Mouse (Mus musculus) G1E (cell line): ENCODE measurements around the gene Pign. TPM values are rescaled to one million over a fixed set of nuclear protein-coding genes. Genes with fewer than 3 reads are reported as not detected.

Source experiments
- ATAC-seq: 2 replicates; pipeline ENCODE4 v1.8.0; 2016; ENCODE audit warnings: mild to moderate bottlenecking; ENCODE audit not compliant: insufficient number of reproducible peaks, poor library complexity, low FRiP score, severe bottlenecking; ENCODE audit errors: extremely low read depth
- DNase-seq: peaks from one replicate; pipeline ENCODE4 v3.0.0; 2012; ENCODE audit warnings: low spot score
- H3K27me3 ChIP-seq: 2 replicates; pipeline ENCODE4 v1.6.1; 2012; ENCODE audit warnings: mild to moderate bottlenecking, low read length, inconsistent platforms; ENCODE audit not compliant: insufficient read depth
- H3K36me3 ChIP-seq: replicated peaks from 2 replicates; pipeline ENCODE3; 2012; ENCODE audit warnings: mild to moderate bottlenecking, inconsistent platforms
- H3K4me1 ChIP-seq: 2 replicates; pipeline ENCODE4 v1.6.1; 2012; ENCODE audit warnings: low read depth, low read length, inconsistent platforms, mixed read lengths; ENCODE audit not compliant: insufficient read depth
- H3K4me3 ChIP-seq: 2 replicates; pipeline ENCODE4 v1.5.1; 2012; ENCODE audit warnings: low read depth, mild to moderate bottlenecking, inconsistent platforms, low read length, moderate library complexity, mixed read lengths
- H3K9me3 ChIP-seq: replicated peaks from 2 replicates; pipeline ENCODE4 v1.6.1; 2012; ENCODE audit warnings: inconsistent platforms
- CTCF ChIP-seq: IDR thresholded peaks from 2 replicates; pipeline ENCODE4 v1.5.1; 2012; ENCODE audit warnings: low read depth, low read length, inconsistent platforms, mixed read lengths
- GATA1 ChIP-seq: IDR thresholded peaks from 2 replicates; pipeline ENCODE4 v1.6.1; 2012; ENCODE audit warnings: borderline replicate concordance, low read length, inconsistent platforms, mixed read lengths
- GATA2 ChIP-seq: IDR thresholded peaks from 2 replicates; pipeline ENCODE4 v1.6.1; 2012; ENCODE audit warnings: low read depth, low read length, inconsistent platforms, borderline replicate concordance
- POLR2AphosphoS5 ChIP-seq: IDR thresholded peaks from 2 replicates; pipeline ENCODE4 v1.6.1; 2012; ENCODE audit warnings: low read depth, low read length, inconsistent platforms; ENCODE audit not compliant: insufficient replicate concordance
- TAL1 ChIP-seq: conservative IDR thresholded peaks from 2 replicates; pipeline ENCODE4 v1.6.1; 2012; ENCODE audit warnings: low read depth, low read length, inconsistent platforms, mixed read lengths
- polyA plus RNA-seq: library from polyadenylated mRNA; stranded (reverse); fragments of >175 nt; gene quantifications from 2 replicates; pipeline ENCODE4 v1.2.3, GENCODE M21; 2012
- total RNA-seq, 2 experiments: library from RNA; stranded (forward) in 1 of 2; stranded (reverse) in 1 of 2; fragments of 200-1000 nt in 1 of 2; fragments of >200 nt in 1 of 2; fragmentation: Nextera tagmentation in 1 of 2; gene quantifications; 2 replicates each; pipeline ENCODE4 v1.2.3; 2014 to 2017

Gene Pign
- total RNA-seq (2014; fragmentation: Nextera tagmentation) (52.2 and 54.8 TPM in 2 replicates), total RNA-seq (2017) (53.4 TPM in 2 replicates), polyA plus RNA-seq (15.1 and 26.1 TPM in 2 replicates)

DNA sequence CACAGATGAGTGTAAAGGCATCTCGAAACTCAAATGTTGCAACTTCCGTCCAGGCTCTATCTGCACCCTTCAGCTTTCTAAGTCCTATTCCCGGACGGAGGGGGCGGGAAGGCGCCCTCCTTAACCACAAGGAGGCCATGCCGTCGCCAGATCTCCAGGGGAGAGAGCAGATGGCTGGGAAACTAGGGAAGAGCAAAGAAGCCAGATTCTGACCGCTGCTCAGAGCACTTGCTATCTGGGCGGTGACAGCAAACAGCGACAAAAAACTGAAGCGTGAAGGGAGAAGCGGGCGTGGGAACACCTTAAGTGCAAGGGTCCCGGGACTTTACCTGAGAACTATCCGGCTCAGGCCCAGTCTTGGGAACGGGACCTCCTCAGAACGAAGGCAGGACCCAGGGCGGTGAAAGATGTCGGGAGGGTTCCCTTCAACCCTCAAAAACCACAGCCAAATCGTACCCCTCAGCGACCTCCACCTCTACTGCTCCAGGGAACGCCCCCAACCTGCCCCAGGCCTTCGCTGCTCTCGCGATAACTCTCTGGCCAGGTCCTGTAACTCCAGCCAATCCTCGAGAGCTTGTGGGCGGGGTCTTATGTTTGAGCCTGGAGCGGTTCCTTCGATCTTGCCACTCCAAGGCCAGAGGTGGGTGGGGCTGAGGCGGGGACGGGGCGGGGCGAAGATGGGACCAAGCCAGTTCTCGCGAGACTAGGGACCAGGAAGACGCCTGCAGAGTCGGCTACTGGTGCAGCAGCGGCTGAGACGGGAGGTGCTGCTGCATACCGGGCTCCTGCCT, at the start of gene Pign, which contains the start of gene Relch:
Gene Pign (minus strand): TSS at position 507 of the 791 bp plus-strand sequence.
Gene Relch (plus strand): TSS at position 691 of the 791 bp plus-strand sequence.
- Histone ChIP-seq H3K9me3 (no peaks in the 10 kb centered on the region), H3K4me3 (peak within 1 kb of the TSS; percentile 100), H3K36me3 (peaks cover 21% of the 10 kb centered on the region), H3K27me3 (no peaks in the 10 kb centered on the region), H3K4me1 (peaks cover 33% of the 10 kb centered on the region)
- DNase-seq (peak; percentile 98), ATAC-seq (peak; percentile 94)
- TF ChIP-seq GATA2 = no peak
- no peak for TF ChIP-seq GATA1
- no peak for TF ChIP-seq CTCF
- no peak for TF ChIP-seq POLR2AphosphoS5
- TF ChIP-seq TAL1 = 0 out of 2 replicates have a peak, but pooled peaks have one; percentile 9

DNA sequence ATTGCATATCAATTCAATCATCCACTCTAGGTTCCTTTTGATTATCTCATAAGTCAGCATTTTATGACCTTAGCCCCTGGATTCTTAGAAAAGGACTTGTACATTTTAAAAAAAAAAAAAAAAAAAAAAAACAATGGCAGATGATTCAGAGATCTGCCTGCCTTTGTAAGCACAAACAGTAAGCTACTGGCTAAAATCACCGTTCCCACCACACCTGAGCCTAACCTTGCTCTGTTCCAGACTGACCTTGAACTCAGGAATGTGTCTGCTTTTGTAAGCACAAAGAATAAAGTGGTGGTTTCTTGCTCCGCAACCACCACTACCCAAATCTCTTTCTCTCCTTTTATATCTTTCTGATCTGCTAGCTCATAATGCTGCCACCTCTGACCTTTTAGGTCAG, 49.3 kb upstream of the Pign start:
- no peaks in the 10 kb centered on the region for H3K9me3 ChIP-seq
- no peak for DNase-seq
- H3K27me3 ChIP-seq = no peaks in the 10 kb centered on the region
- H3K4me1 ChIP-seq = no peaks in the 10 kb centered on the region; the same call in 1 of the 2 replicates
- H3K4me3 ChIP-seq = no peak overlapping the region
- peaks cover 64% of the 10 kb centered on the region for H3K36me3 ChIP-seq
- no peak for ATAC-seq
- TF ChIP-seq POLR2AphosphoS5 (no peak), CTCF (no peak), GATA2 (no peak), TAL1 (no peak), GATA1 (no peak)

DNA sequence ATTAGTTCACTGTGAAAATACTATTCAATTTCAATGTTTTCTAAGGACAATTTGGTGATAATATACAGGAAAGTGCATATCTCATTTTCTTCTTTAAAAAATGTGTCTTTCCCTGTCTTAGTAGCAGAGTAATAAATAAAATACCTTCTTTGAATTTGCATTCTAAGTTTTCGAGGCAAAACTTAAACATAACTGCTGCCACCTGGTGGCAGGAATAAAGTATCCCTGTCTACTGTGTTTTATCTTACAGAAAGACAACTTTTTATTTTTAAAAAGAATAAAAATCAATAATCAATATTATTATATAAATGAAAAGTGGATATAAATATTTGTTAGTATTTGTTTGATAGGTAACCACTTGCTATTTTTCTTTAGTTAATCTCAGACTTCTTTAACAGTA, 47.8 kb upstream of the Pign start:
- DNase-seq (no peak), ATAC-seq (no peak)

DNA sequence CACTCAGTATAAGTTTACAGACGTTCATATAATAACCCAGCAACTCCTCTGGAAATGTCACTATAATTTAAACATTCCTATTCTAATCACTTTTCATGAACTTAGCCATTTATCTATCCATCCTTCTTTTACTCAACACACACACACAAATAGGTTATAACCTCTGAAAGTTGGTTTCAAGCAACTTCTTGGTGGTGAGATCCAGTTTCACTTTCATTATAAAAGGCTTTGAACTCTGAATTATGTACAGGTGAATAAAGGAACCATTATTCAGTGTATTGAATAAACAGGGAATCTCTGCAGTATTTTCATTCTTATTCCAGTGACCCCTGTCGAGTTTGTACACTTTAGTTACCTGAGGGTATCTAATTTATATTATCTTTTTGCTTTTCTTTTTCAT, 45.9 kb upstream of the Pign start:
- Histone ChIP-seq H3K36me3 (peaks cover 57% of the 10 kb centered on the region), H3K27me3 (no peaks in the 10 kb centered on the region), H3K4me3 (no peak overlapping the region), H3K9me3 (no peaks in the 10 kb centered on the region), H3K4me1 (no peaks in the 10 kb centered on the region; the same call in 1 of the 2 replicates)
- ATAC-seq = no peak
- DNase-seq = no peak
- TF ChIP-seq GATA1 = no peak
- TF ChIP-seq CTCF = no peak
- TF ChIP-seq GATA2 = no peak
- TF ChIP-seq POLR2AphosphoS5 = no peak
- no peak for TF ChIP-seq TAL1

More for the DNA sequence above, 47.8 kb upstream of the Pign start:
- TF ChIP-seq GATA1 = no peak
- no peak for TF ChIP-seq TAL1
- no peak for TF ChIP-seq GATA2
- no peak for TF ChIP-seq CTCF
- TF ChIP-seq POLR2AphosphoS5 = no peak
- no peaks in the 10 kb centered on the region for H3K27me3 ChIP-seq
- peaks cover 62% of the 10 kb centered on the region for H3K36me3 ChIP-seq
- no peaks in the 10 kb centered on the region for H3K9me3 ChIP-seq
- H3K4me3 ChIP-seq = no peak overlapping the region
- H3K4me1 ChIP-seq = no peaks in the 10 kb centered on the region; the same call in 1 of the 2 replicates

DNA sequence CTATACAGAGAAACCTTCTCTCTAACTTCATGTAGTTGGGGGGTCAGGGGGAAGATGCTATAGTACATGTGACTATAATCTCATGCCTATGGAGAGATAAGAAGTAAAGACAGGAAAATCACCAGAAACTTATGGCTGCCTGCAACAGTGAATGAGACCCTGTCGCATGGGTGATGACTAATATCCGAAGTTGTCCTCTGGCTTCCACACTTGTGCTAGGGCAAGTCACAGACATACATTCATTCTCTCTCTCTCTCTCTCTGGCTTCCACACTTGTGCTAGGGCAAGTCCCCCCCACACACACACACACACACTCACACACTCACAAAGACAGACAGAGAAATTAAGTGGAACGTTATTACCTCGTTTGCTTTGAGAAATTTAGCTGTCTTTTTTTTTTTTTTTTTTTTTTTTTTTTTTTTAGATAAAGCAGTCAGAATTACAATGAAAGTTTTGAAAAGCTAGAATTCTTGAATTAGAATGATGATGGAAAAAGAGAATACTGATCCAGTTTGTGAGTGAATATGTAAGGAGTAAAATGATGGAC, 37.6 kb upstream of the Pign start:
- peaks cover 37% of the 10 kb centered on the region for H3K36me3 ChIP-seq
- H3K4me1 ChIP-seq = no peaks in the 10 kb centered on the region
- TF ChIP-seq CTCF (no peak), POLR2AphosphoS5 (no peak), GATA2 (no peak), TAL1 (no peak), GATA1 (no peak)
- no peaks in the 10 kb centered on the region for H3K27me3 ChIP-seq
- no peaks in the 10 kb centered on the region for H3K9me3 ChIP-seq
- H3K4me3 ChIP-seq = no peak overlapping the region
- ATAC-seq (no peak), DNase-seq (no peak)

DNA sequence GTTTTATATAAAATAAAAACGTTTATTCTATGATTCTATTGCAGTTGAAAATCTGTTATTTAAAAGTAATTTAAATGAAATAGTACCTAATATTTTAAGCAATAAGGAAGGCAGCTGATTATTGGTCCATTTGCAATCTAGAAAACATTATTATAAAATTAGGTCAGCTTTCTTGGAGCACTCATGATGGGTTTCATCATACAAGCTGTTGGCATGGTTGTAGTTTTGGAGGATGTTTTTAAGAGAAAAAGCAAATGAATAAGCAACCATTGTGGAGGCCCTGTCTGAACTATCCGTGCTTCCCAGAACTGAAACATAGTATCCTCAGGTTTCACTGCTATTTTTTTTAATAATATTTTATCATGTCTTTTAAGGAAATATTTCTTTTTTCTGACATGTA, 32.1 kb upstream of the Pign start:
- H3K36me3 ChIP-seq = peaks cover 53% of the 10 kb centered on the region
- H3K9me3 ChIP-seq = no peaks in the 10 kb centered on the region
- TF ChIP-seq CTCF (no peak), GATA2 (no peak), TAL1 (no peak), GATA1 (no peak), POLR2AphosphoS5 (no peak)
- no peak for ATAC-seq
- no peak for DNase-seq
- no peaks in the 10 kb centered on the region for H3K27me3 ChIP-seq
- H3K4me3 ChIP-seq = no peak overlapping the region
- H3K4me1 ChIP-seq = no peaks in the 10 kb centered on the region

DNA sequence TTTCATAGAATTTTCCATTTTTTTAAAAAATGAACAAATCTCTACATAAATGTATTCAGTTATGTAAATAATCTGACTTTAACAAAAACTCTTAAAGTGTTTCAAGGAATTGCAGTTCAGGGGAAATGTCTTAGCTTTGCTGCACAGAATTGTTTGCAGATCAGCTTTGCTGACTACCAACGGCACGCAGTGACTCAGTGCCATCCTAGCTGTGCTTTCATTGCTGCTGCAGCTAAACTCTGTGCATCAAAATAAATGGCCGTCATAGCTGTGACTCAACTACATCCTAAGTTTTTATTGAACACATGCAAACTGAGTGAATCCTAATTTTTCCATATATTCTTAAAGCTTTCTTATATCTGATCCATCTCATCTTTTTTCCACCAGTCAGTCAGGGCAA, 22.0 kb upstream of the Pign start:
- H3K4me3 ChIP-seq = no peak overlapping the region
- TF ChIP-seq TAL1 (no peak), GATA1 (no peak), POLR2AphosphoS5 (no peak), GATA2 (no peak), CTCF (no peak)
- ATAC-seq (no peak), DNase-seq (no peak)
- no peaks in the 10 kb centered on the region; the same call in 1 of the 2 replicates for H3K4me1 ChIP-seq
- H3K9me3 ChIP-seq = no peaks in the 10 kb centered on the region
- H3K36me3 ChIP-seq = peaks cover 38% of the 10 kb centered on the region
- no peaks in the 10 kb centered on the region for H3K27me3 ChIP-seq
